Mouse (Mus musculus) bone marrow macrophage, adult 2 months (primary cell): ENCODE measurements around the gene Samd4b.

Source experiments
- CTCF ChIP-seq: IDR thresholded peaks from 2 replicates; pipeline ENCODE4 v1.5.1; 2012; ENCODE audit warnings: low read depth, mild to moderate bottlenecking, low read length, moderate library complexity
- POLR2A ChIP-seq: IDR thresholded peaks from 2 replicates; pipeline ENCODE4 v1.6.1; 2012; ENCODE audit warnings: mild to moderate bottlenecking, low read depth, low read length, borderline replicate concordance

DNA sequence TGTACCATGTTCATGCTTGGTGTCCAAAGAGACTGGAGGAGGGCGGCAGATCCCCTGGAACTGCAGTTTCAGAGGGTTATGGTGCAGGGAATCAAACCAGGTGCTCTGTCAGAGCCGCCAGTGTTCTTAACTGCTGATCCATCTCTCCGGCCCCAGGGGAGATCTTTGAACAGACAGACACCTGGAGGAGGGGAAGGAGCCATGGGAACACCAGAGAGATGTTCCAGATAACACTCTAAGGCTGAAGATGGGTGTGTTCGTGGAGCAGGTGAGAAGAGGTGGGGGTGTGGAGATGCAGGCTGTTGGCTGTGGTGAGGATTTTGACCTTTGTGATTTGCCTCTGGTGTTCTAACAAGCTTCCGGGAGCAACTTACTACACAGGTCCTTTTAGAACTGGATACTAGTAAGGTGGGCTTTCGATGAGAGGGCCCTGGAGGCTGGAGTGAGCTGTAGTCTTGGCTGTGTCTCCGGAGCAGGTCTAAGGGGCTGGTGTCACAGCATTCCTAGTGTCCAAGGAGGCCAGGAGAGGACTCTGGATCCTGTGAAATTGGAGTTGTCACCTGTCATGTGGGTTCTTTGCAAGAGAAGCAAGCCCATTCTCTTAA lies 224.0 kb downstream of the Samd4b start:
- no peak for TF ChIP-seq CTCF
- TF ChIP-seq POLR2A, result no peak
